Mouse (Mus musculus) heart, postnatal 14 days (tissue): ENCODE measurements around the gene Tymp. TPM values are rescaled to one million over a fixed set of nuclear protein-coding genes. Genes with fewer than 3 reads are reported as not detected.
A peak's percentile ranks its signal among the peaks of the same experiment; 100 is the strongest.

Experiments
- DNase-seq, 2 experiments: peaks; one replicate each; pipeline ENCODE4 v3.0.0; 2021 to 2022
- intact Hi-C: fragments of 180-260 bp; cut with DNase I; formaldehyde crosslinking; loops from one replicate; pipeline ENCODE4 v1.15.1; 2025
- total RNA-seq, 2 experiments: library from RNA; stranded (reverse); gene quantifications; 2 replicates each; pipeline ENCODE4 v1.2.3; 2021

The Tymp gene
- total RNA-seq, 2 experiments from 2014 or later: 0.20 to 0.74 TPM

GRCm38 (mm10) chr15:89374801-89375534, 1.9 kb downstream of the Tymp start:
- intact Hi-C loops: loop anchor here (5.0 kb wide), 3 partner anchors 58 to 212 kb away; partner anchors contain the start of gene Sbf1
- no peak for DNase-seq

GRCm38 (mm10) chr15:89374340-89374739, 2.5 kb downstream of the Tymp start:
- DNase-seq: no peak
- intact Hi-C loops: loop anchor here (5.0 kb wide), 2 partner anchors 57 to 213 kb away; partner anchors contain the start of gene Sbf1

GRCm38 (mm10) chr15:89373762-89374248, 3.0 kb downstream of the Tymp start, which contains the start of gene Sco2:
Gene Sco2, minus strand, starts transcription at chr15:89373846.
- intact Hi-C loops: loop anchor here (2.0 to 5.0 kb wide), 3 partner anchors 17 to 213 kb away; partner anchors contain the start of gene Sbf1
- peak; percentile 95 to 98 for DNase-seq

- intact Hi-C loops: loop anchor here (2.0 to 5.0 kb wide), 3 partner anchors 16 to 214 kb away; partner anchors contain the start of gene Sbf1
- peak; percentile 86 to 87 for DNase-seq
Observed at GRCm38 (mm10) chr15:89373027-89373761, 3.6 kb downstream of the Tymp start.

- no peak for DNase-seq
- intact Hi-C loops: loop anchor here (2.0 to 5.0 kb wide), 3 partner anchors 16 to 215 kb away; partner anchors contain the start of gene Sbf1
Observed at GRCm38 (mm10) chr15:89372536-89372935, 4.3 kb downstream of the Tymp start.

- intact Hi-C loops: loop anchor here (2.0 to 5.0 kb wide), 3 partner anchors 15 to 215 kb away; partner anchors contain the start of gene Sbf1
Observed at GRCm38 (mm10) chr15:89372068-89372467, 4.8 kb downstream of the Tymp start.

DNA sequence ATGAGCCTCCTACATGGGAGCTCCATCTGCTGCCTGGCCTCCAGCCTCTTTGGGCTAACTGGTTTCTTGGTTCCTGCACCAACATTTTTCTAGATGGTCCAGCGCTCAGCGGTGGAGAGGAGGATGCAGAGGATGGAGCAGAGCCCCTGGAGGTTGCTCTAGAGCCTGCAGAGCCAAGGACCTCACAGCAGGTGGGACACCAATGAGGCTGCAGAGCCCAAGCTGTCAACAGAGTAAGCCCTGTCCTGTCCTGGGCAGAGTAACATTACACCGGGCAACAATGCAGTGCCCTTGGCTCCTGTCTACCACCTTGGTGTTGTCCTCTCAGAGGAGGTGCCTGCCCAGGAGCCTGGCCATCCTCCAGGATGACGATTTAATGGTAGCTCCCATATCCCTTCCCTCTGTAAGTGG, 11.7 kb downstream of the Tymp start:
- no peak for DNase-seq
- intact Hi-C loops: no loop called here

More at GRCm38 (mm10) chr15:89372068-89372467, 4.8 kb downstream of the Tymp start:
- no peak for DNase-seq

DNA sequence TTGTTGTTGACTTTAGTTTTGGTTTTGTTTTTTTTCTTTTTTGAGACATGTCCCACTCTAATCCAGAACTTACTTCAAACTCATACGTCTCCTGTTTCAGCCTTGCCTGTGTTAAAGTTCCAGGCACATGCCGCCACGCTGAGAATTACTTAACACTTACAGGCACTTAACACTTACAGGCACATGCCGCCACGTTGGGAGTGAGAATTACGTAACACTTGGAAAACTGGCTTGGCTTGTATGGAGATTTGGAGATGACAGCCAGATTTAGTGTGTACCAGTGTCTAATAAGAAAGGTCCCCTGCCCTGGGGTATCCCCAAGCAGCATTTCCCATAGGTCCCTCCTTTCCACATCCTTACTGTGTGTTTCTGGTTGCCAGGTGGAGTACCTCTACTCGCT, 13.8 kb downstream of the Tymp start:
- intact Hi-C loops: no loop called here

GRCm38 (mm10) chr15:89358784-89359183, 18.1 kb downstream of the Tymp start:
- intact Hi-C loops: loop anchor here (10.0 kb wide), 1 partner anchor 234 kb away; the partner anchor contains the start of genes Hdac10 and Tubgcp6
- no peak for DNase-seq

More for the DNA sequence above, 13.8 kb downstream of the Tymp start:
- DNase-seq: no peak

DNA sequence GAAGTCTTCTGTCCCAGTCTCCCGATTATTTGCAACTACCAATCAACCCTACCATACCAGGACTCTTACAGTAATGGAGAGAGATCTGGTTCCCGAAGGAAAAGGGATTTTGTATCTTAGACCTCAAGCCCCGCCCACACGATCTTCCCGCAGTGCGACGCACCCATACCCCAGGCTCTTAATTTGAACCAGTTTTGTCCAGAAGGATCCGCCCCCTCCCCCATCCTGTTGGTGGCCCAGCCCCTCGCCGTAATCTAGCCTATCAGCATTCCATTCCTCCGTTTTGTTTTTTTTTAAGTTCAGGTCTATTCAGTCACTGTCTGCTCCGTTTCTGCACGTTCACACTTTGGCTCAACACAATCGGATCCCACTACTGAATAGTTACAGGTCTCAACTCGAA, 20.5 kb downstream of the Tymp start:
- peak; percentile 58 to 68 for DNase-seq
- intact Hi-C loops: loop anchor here (2.0 to 10.0 kb wide), 2 partner anchors 16 to 232 kb away; partner anchors contain the start of genes Hdac10, Sco2 and Tubgcp6

DNA sequence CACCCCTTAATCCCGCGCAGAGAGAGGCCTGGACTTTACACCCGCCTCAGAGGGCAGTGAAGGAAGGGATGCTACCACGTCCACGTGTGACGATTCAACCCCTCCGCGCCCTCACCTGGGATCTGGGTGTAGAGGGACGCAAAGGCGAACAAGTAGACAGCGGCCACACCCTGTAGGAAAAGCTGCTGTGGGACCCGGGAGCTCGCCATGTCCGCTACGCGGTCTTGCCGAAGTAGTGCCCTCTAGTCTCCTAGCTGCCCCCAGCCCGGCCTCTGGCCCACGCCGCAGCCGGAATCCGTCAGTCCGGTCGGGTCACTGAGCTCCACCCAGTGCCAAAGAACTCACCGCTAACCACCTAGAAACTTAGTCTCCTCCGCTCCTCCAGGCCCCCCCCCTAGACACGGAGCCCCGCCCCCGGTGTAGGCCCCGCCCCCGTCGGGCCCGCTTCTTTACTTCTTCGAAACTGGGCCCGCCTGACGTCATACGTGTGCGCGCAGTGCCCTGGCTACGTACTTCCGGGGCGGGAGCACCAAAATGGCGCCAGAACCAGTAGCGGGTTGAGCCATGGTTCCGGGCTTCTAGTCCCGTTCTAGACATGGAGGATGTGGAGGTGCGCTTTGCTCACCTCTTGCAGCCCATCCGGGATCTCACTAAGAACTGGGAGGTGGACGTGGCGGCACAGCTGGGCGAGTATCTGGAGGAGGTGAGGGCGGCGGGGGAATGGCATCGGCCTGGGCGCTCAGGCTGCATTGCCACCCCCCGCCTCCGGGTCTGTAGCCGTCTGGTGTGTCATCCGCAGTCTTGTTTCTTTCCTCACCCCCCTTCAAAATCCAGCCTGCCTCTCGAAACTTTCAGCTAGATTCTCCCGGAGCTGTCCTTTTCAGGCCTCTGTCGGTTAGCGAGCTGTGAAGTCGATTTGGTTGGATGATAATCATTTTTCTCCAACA, 21.3 kb downstream of the Tymp start, which contains the start of the genes Lmf2 and Ncaph2:
Lmf2 (minus strand) TSS at position 419 of the 947 bp plus-strand sequence.
Ncaph2 (plus strand) TSS at position 479 of the 947 bp plus-strand sequence.
- peak; percentile 96 to 98 for DNase-seq
- intact Hi-C loops: loop anchor here (2.0 to 10.0 kb wide), 3 partner anchors 17 to 231 kb away; partner anchors contain the start of genes Hdac10, Sbf1, Sco2 and Tubgcp6

GRCm38 (mm10) chr15:89354455-89354854, 22.4 kb downstream of the Tymp start:
- intact Hi-C loops: loop anchor here (2.0 to 10.0 kb wide), 2 partner anchors 40 to 230 kb away; partner anchors contain the start of genes Hdac10, Sbf1 and Tubgcp6

DNA sequence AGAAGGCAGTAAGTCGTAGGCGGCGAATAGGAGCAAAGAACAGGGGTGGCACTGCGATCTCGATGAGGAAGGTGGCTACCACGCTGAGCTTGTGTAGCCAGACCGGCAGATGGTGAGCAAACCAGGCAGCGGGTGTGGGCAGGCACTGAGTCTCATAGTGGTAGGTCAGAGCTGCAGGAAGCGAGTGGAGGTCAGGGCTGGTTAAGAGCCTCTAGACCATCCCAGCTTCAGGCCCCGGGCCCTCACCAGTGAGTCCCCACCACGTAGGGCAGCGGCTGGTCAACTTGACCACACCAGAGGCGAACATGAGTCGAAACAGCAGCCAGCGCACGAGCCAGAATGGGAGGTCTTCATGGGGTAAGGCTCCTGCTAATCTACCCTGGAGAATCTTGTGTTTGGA, 23.0 kb downstream of the Tymp start:
- no peak for DNase-seq
- intact Hi-C loops: loop anchor here (2.0 to 10.0 kb wide), 2 partner anchors 39 to 229 kb away; partner anchors contain the start of genes Hdac10, Sbf1 and Tubgcp6

More at GRCm38 (mm10) chr15:89354455-89354854, 22.4 kb downstream of the Tymp start:
- no peak for DNase-seq

GRCm38 (mm10) chr15:89352795-89353194, 24.0 kb downstream of the Tymp start:
- intact Hi-C loops: loop anchor here (10.0 kb wide), 1 partner anchor 228 kb away; the partner anchor contains the start of genes Hdac10 and Tubgcp6

GRCm38 (mm10) chr15:89352054-89352453, 24.8 kb downstream of the Tymp start:
- DNase-seq: no peak
- intact Hi-C loops: loop anchor here (10.0 kb wide), 1 partner anchor 227 kb away; the partner anchor contains the start of genes Hdac10 and Tubgcp6

More at GRCm38 (mm10) chr15:89352795-89353194, 24.0 kb downstream of the Tymp start:
- no peak for DNase-seq

DNA sequence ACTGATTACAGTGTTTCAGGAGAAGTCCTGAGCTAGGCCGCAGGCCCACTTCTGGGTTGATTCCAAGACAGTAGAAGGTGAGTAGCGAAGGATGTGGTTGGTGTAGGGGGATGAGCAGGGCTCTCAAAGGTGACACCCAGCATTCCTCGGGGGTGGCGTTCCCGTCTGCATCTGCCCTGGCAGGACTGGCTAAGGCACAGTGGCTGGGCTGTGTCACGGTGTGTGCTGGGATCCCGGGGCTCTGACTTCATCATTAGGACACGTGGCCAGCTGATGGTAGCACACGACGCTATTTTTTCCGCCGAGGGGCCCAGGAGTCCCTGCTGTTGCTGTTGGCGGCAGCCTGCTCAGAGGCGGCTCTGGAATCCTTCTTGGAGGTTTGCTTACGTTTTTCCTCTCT, 25.5 kb downstream of the Tymp start:
- intact Hi-C loops: loop anchor here (10.0 kb wide), 1 partner anchor 227 kb away; the partner anchor contains the start of genes Hdac10 and Tubgcp6
- DNase-seq: no peak

GRCm38 (mm10) chr15:89350447-89350846, 26.4 kb downstream of the Tymp start:
- peak in 1 of 2 experiments; percentile 24 for DNase-seq
- intact Hi-C loops: loop anchor here (10.0 kb wide), 1 partner anchor 226 kb away; the partner anchor contains the start of genes Hdac10 and Tubgcp6

DNA sequence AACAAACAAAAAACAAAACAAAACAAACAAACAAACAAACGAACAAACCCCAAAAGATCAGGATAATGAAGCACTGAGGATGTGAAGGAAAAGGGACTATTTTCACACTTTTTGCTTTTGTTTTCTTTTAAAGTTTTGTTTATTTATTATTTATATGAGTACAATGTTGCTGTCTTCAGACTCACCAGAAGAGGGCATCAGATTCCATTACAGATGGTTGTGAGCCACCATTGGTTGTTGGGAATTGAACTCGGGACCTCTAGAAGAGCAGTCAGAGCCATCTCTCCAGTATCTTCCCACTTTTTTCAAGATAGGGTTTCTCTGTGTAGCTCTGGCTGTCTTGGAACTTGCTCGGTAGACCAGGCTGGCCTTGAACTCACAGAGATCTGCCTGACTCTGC, 33.5 kb downstream of the Tymp start:
- intact Hi-C loops: no loop called here
- DNase-seq: no peak
